Mouse (Mus musculus) natural killer cell, adult 2 months (primary cell): ENCODE data around the gene Ssna1.

ENCODE experiments used
- DNase-seq, 2 experiments: peaks; one replicate each; pipeline ENCODE4 v3.0.0; 2022; ENCODE audit warnings: low spot score in 2 of 2

Gene Ssna1

GRCm38 (mm10) chr2:25231038-25231437 is 41.2 kb downstream of the Ssna1 start:
- no peak for DNase-seq

- no peak for DNase-seq
Observed at GRCm38 (mm10) chr2:25230581-25230980, 41.7 kb downstream of the Ssna1 start.

GRCm38 (mm10) chr2:25229582-25229981 is 42.7 kb downstream of the Ssna1 start:
- DNase-seq: no peak

GRCm38 (mm10) chr2:25228995-25229530 is 43.2 kb downstream of the Ssna1 start:
- DNase-seq: no peak

- peak; percentile 91 for DNase-seq
Observed at GRCm38 (mm10) chr2:25228431-25228889, 43.8 kb downstream of the Ssna1 start.

GRCm38 (mm10) chr2:25227406-25227805 is 44.8 kb downstream of the Ssna1 start:
- no peak for DNase-seq

- DNase-seq: no peak
Observed at GRCm38 (mm10) chr2:25226864-25227263, 45.4 kb downstream of the Ssna1 start.

GRCm38 (mm10) chr2:25225811-25226379 is 46.3 kb downstream of the Ssna1 start:
- DNase-seq: no peak

GRCm38 (mm10) chr2:25224766-25225752 is 47.2 kb downstream of the Ssna1 start:
- peak; percentile 99 for DNase-seq

- no peak for DNase-seq
Observed at GRCm38 (mm10) chr2:25224492-25224765, 47.8 kb downstream of the Ssna1 start, which contains the start of gene Tubb4b. Gene Tubb4b, minus strand, starts transcription at chr2:25224702.

- DNase-seq: no peak
Observed at GRCm38 (mm10) chr2:25223681-25224491, 48.4 kb downstream of the Ssna1 start.

- DNase-seq: no peak
Observed at GRCm38 (mm10) chr2:25221331-25221772, 50.9 kb downstream of the Ssna1 start.
